Mouse (Mus musculus) kidney, adult 9 months (tissue): ENCODE measurements around the gene Olfr1044.
"Not testable (repeated sequence)": the region's sequence is repeated elsewhere in the genome, so short reads cannot be mapped to it uniquely, and the experiment has no call there.

ENCODE experiments used
- DNase-seq: peaks from one replicate; pipeline ENCODE4 v3.0.0; 2022

Gene Olfr1044

DNA sequence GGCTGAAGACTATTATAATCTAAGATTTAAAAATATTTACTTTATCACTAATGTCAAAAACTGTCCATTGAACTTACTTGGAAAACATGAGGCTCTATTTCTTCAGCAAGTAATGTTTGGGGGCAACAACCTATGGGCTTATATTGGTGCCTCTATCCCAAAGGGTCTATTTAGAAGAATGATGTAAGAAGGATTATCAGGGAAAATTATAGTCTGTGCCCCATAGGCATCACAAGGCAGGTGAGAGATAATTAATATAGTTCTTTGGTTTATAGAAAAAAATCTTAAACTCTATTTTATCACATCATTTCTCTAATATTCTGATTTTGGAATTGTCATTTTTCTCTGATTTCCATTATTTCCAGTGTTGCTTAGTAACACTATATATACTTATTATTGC is at the start of gene Olfr1044:
Gene Olfr1044, minus strand, starts transcription at position 101 of the 400 bp plus-strand sequence.
- no peak for DNase-seq

DNA sequence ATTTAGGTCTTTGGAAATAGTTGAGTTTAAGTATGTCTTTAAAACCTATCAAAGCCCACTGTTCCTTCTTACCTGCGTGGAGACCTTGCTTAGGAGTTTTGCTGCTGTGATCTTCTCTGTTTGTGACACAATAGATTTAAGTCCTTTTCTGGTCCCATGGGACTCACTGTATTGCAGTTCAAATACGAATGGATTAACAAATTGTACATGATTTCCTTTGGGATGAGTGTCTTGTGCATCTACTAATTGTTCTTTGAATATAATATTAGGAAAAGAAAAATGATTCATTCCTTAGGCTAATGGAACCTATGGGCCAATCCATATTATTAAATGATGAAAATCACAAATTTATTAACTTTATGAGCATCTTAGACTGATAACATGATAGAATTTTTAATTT is 41.6 kb upstream of the Olfr1044 start, which contains the start of gene Olfr1046:
Gene Olfr1046, minus strand, starts transcription at position 101 of the 400 bp plus-strand sequence.
- no peak for DNase-seq

DNA sequence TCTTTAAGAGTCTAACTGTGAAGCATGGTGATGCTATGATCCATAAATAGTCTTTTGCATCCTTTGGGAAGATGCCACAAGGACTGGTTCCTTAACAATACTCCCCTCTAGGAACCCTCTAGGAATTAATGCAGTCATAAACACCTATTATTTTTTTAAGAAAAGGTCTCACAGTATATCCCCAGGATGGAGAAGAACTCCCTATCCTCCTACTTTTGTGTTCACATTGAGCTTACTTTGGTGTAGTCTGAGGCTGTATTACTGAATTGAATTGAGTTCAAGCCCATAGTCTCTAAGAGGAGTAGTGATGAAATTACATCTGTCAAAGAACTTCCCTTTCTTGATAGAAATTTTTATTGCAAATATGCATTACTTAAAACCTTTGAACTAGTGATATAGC is 25.3 kb upstream of the Olfr1044 start, which contains the start of gene Olfr1045:
Gene Olfr1045, minus strand, starts transcription at position 101 of the 400 bp plus-strand sequence.
- no peak for DNase-seq

DNA sequence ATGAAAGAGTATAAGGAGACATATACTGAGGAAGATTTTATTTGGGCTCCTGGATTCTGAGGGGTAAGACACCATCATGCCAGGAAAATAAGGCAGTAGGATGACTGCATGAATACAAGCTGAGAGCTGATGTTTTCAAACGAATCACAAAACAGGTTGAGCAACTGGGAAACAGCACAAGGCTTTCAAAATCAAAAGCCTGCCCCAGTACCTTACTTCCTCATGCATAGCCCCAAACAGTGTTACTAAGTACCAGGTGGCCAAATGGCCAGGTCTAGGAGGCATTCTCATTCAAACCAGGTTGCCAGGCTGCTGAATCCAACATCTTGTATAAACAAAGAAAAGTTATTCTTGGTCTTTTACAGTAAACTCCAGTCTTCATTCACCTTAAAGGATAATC is 18.2 kb upstream of the Olfr1044 start:
- no peak for DNase-seq

DNA sequence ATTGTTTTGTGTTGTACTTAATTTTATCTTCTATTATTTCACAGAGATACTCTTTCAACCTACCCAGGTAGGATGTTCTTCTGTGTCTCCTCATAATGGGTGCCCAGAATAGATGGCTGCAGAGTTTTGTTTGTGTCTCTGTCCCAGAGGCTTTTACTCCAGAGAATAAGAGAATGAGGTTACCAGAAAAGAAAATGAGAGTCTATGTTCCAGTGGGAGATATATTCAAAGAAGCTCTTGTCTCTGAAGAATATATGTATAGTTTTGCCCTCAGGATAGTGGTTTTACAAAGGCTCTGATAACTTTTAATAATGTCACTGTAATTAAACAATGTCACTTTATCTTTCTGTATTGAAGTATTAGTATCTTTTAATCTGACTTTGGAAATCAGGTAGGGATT is 8.0 kb upstream of the Olfr1044 start, which contains the start of gene Olfr52:
Gene Olfr52, minus strand, starts transcription at position 101 of the 400 bp plus-strand sequence.
- DNase-seq: no peak

DNA sequence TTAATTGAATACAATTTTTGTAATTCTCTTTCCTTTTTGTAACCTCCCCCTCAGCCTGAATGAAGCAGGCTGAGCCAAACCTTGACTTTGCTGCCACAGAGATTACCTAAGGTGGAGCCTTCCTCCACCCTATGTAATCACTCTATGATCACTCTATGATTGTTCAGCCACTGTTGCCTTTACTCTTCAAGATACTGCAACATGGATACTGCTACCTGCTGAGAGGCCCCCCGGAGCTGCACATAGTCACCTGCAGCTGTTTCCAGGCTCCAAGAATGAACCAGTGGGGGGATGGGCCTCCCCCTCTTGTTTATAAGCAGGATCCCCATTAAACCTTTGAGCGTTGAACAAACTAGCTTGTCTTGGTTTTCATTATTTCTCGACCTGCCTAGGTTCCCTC is 2.3 kb upstream of the Olfr1044 start:
- DNase-seq: no peak

DNA sequence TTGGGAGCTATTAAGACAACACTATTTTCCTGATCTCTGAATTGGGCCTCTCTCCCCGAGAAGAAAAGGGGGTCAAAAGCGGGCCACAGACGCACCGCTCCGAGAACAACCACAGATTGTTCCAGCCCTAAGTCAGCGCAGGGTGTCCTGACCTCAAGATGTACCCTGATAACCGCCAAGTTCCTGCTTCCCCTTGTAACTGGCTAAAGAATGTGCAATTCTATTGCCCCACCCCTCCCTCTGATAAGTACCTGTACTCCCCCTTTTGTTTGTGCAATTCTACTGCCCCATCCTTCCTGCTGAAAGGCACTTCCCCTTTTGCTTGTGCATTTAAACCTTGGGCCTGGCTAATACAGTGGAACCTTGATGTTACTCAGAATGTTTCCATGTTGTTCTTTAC is 2.2 kb downstream of the Olfr1044 start:
- not testable (repeated sequence) for DNase-seq

DNA sequence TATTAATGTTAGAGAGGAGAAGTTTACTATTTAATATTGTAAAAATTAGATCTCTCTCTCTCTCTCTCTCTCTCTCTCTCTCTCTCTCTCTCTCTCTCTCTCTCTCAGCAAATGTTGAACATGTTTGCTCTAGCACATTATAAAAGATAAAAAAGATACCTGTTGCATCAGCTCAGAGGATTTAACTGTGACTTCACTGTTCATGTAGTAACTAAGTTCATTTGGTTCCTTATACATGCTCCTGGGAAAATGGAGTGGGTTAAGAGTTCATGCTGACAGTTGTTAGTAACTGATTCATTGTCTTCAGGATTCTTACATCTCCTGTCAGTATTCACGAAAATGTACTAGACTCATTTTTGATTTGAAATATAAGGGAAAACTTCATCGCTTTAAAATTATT is 10.2 kb downstream of the Olfr1044 start, which contains the start of gene Olfr1043:
Gene Olfr1043, minus strand, starts transcription at position 101 of the 400 bp plus-strand sequence.
- no peak for DNase-seq

DNA sequence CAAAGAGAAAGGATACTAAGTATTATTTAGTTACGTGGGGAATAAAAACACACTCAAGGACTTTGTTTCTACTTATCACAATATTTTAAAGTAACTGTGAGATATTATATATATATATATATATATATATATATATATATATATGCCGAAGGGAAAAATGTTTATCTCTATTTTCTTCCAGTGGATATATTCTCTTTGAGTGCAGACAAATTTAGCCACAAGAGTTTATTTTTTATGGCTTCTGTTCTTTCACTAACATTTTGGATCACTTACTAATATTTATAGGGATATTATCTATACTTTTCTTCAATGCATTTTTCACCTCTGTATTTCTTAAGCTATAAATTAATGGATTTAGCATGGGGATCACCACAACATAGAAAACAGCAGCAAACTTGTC is 15.9 kb downstream of the Olfr1044 start, which contains the start of gene Olfr1042:
Gene Olfr1042, minus strand, starts transcription at position 101 of the 400 bp plus-strand sequence.
- no peak for DNase-seq

DNA sequence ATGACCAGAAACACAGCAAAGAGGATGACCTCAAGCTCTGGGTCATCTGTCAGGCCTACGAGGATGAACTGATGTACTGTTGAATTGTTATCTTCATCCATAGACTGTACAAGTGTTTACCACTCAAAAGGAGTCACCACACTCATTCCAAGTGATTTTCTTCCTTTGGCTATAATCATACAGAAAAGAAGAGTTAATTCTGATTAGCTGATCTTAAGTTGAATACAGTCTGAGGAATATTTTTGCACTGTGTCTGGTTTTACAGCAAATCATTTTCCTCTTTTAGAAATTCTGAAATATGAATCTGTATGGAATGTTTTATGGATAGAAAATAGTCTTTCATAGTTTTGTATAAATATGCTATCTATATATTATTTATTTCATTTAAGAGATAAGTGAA is 31.0 kb downstream of the Olfr1044 start, which contains the start of gene Olfr1040:
Gene Olfr1040, minus strand, starts transcription at position 101 of the 400 bp plus-strand sequence.
- DNase-seq: no peak

DNA sequence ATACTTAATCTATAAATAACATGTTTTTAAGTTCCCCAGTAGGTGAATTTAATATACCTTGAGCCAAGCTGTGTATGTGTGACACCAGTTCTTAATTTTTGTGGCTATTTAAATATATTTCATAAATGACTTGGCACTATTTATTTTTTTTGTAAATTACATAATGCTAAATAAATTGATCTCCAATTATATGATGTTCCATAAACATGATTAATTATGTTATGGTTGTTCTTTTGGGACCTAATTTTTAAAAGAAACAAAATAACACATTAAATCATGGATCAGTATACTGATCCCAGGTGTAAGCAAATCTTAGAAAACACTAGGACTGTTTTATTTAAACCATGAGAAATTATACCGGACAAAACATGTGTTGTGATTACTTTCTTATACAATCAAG is 41.8 kb downstream of the Olfr1044 start, which contains the start of gene Olfr1039:
Gene Olfr1039, minus strand, starts transcription at position 101 of the 400 bp plus-strand sequence.
- DNase-seq: no peak
